Mouse (Mus musculus): ENCODE measurements around the gene Limch1. TPM values are rescaled to one million over a fixed set of nuclear protein-coding genes. Genes with fewer than 3 reads are reported as not detected.

Limch1 gene
- polyA plus RNA-seq, 1 experiment = not detected

GRCm38 (mm10) chr5:66798135-66798534, 52.5 kb downstream of the Limch1 start:
- Histone ChIP-seq H3K27me3 (replicated peaks) (no peaks in the 10 kb centered on the region), H3K4me3 (replicated peaks) (no peak overlapping the region), H3K4me1 (no peaks in the 10 kb centered on the region), H3K36me3 (replicated peaks; ENCODE audit: low read length) (no peaks in the 10 kb centered on the region), H3K9me3 (peaks cover 14% of the 10 kb centered on the region; the same call in 1 of the 2 replicates)
- TF ChIP-seq GATA1 (IDR thresholded peaks at IDR 0.05; ENCODE audit: borderline replicate concordance, low read length) (no peak), FLI1 (IDR thresholded peaks at IDR 0.05; ENCODE audit: low read length) (no peak)

GRCm38 (mm10) chr5:66798591-66799003, 53.0 kb downstream of the Limch1 start:
- H3K27me3 ChIP-seq (replicated peaks) = no peaks in the 10 kb centered on the region
- TF ChIP-seq FLI1 (IDR thresholded peaks at IDR 0.05; ENCODE audit: low read length) (no peak), GATA1 (IDR thresholded peaks at IDR 0.05; ENCODE audit: borderline replicate concordance, low read length) (no peak)
- no peak overlapping the region for H3K4me3 ChIP-seq (replicated peaks)
- peaks cover 17% of the 10 kb centered on the region; the same call in 1 of the 2 replicates for H3K9me3 ChIP-seq
- H3K36me3 ChIP-seq (replicated peaks; ENCODE audit: low read length) = no peaks in the 10 kb centered on the region
- H3K4me1 ChIP-seq = no peaks in the 10 kb centered on the region

GRCm38 (mm10) chr5:66800243-66800642, 54.6 kb downstream of the Limch1 start:
- Histone ChIP-seq H3K4me3 (replicated peaks) (no peak overlapping the region), H3K4me1 (no peaks in the 10 kb centered on the region), H3K9me3 (peaks cover 15% of the 10 kb centered on the region; the same call in 1 of the 2 replicates), H3K27me3 (replicated peaks) (no peaks in the 10 kb centered on the region), H3K36me3 (replicated peaks; ENCODE audit: low read length) (no peaks in the 10 kb centered on the region)
- no peak for TF ChIP-seq FLI1 (IDR thresholded peaks at IDR 0.05; ENCODE audit: low read length)
- no peak for TF ChIP-seq GATA1 (IDR thresholded peaks at IDR 0.05; ENCODE audit: borderline replicate concordance, low read length)

- Histone ChIP-seq H3K9me3 (peaks cover 14% of the 10 kb centered on the region; the same call in 1 of the 2 replicates), H3K4me3 (replicated peaks) (no peak overlapping the region), H3K4me1 (no peaks in the 10 kb centered on the region), H3K27me3 (replicated peaks) (no peaks in the 10 kb centered on the region), H3K36me3 (replicated peaks; ENCODE audit: low read length) (no peaks in the 10 kb centered on the region)
- TF ChIP-seq GATA1 (IDR thresholded peaks at IDR 0.05; ENCODE audit: borderline replicate concordance, low read length) (no peak), FLI1 (IDR thresholded peaks at IDR 0.05; ENCODE audit: low read length) (no peak)
These were observed 55.4 kb downstream of the Limch1 start for GRCm38 (mm10) chr5:66800977-66801376.

- no peak for TF ChIP-seq GATA1 (IDR thresholded peaks at IDR 0.05; ENCODE audit: borderline replicate concordance, low read length)
- TF ChIP-seq FLI1 (IDR thresholded peaks at IDR 0.05; ENCODE audit: low read length) = no peak
- Histone ChIP-seq H3K9me3 (peaks cover 12% of the 10 kb centered on the region; the same call in 1 of the 2 replicates), H3K4me3 (replicated peaks) (no peak overlapping the region)
These were observed 56.6 kb downstream of the Limch1 start for GRCm38 (mm10) chr5:66802196-66802595.

GRCm38 (mm10) chr5:66806335-66806734, 60.7 kb downstream of the Limch1 start:
- peaks cover 15% of the 10 kb centered on the region for H3K9me3 ChIP-seq
- no peaks in the 10 kb centered on the region for H3K36me3 ChIP-seq (replicated peaks; ENCODE audit: low read length)
- H3K27me3 ChIP-seq (replicated peaks) = no peaks in the 10 kb centered on the region
- H3K4me3 ChIP-seq (replicated peaks) = no peak overlapping the region
- TF ChIP-seq FLI1 (IDR thresholded peaks at IDR 0.05; ENCODE audit: low read length) (no peak), GATA1 (IDR thresholded peaks at IDR 0.05; ENCODE audit: borderline replicate concordance, low read length) (no peak)
- no peaks in the 10 kb centered on the region for H3K4me1 ChIP-seq

More at GRCm38 (mm10) chr5:66802196-66802595, 56.6 kb downstream of the Limch1 start:
- Histone ChIP-seq H3K27me3 (replicated peaks) (no peaks in the 10 kb centered on the region), H3K4me1 (no peaks in the 10 kb centered on the region), H3K36me3 (replicated peaks; ENCODE audit: low read length) (no peaks in the 10 kb centered on the region)

GRCm38 (mm10) chr5:66807737-66808136, 62.1 kb downstream of the Limch1 start:
- Histone ChIP-seq H3K36me3 (replicated peaks; ENCODE audit: low read length) (no peaks in the 10 kb centered on the region), H3K9me3 (peaks cover 14% of the 10 kb centered on the region), H3K4me3 (replicated peaks) (no peak overlapping the region), H3K4me1 (no peaks in the 10 kb centered on the region), H3K27me3 (replicated peaks) (no peaks in the 10 kb centered on the region)
- TF ChIP-seq GATA1 (IDR thresholded peaks at IDR 0.05; ENCODE audit: borderline replicate concordance, low read length) (no peak), FLI1 (IDR thresholded peaks at IDR 0.05; ENCODE audit: low read length) (no peak)

GRCm38 (mm10) chr5:66809016-66809570, 63.5 kb downstream of the Limch1 start:
- Histone ChIP-seq H3K36me3 (replicated peaks; ENCODE audit: low read length) (no peaks in the 10 kb centered on the region), H3K4me3 (replicated peaks) (no peak overlapping the region), H3K9me3 (peaks cover 8% of the 10 kb centered on the region), H3K27me3 (replicated peaks) (no peaks in the 10 kb centered on the region), H3K4me1 (no peaks in the 10 kb centered on the region)
- TF ChIP-seq FLI1 (IDR thresholded peaks at IDR 0.05; ENCODE audit: low read length) = no peak
- TF ChIP-seq GATA1 (IDR thresholded peaks at IDR 0.05; ENCODE audit: borderline replicate concordance, low read length) = no peak

GRCm38 (mm10) chr5:66810396-66810795, 64.8 kb downstream of the Limch1 start:
- TF ChIP-seq FLI1 (IDR thresholded peaks at IDR 0.05; ENCODE audit: low read length) = no peak
- no peak for TF ChIP-seq GATA1 (IDR thresholded peaks at IDR 0.05; ENCODE audit: borderline replicate concordance, low read length)
- no peaks in the 10 kb centered on the region for H3K4me1 ChIP-seq
- peaks cover 8% of the 10 kb centered on the region for H3K9me3 ChIP-seq
- no peaks in the 10 kb centered on the region for H3K27me3 ChIP-seq (replicated peaks)
- H3K36me3 ChIP-seq (replicated peaks; ENCODE audit: low read length) = no peaks in the 10 kb centered on the region
- no peak overlapping the region for H3K4me3 ChIP-seq (replicated peaks)

- Histone ChIP-seq H3K36me3 (replicated peaks; ENCODE audit: low read length) (no peaks in the 10 kb centered on the region), H3K4me3 (replicated peaks) (no peak overlapping the region), H3K9me3 (peaks cover 21% of the 10 kb centered on the region), H3K27me3 (replicated peaks) (no peaks in the 10 kb centered on the region), H3K4me1 (no peaks in the 10 kb centered on the region)
- no peak for TF ChIP-seq FLI1 (IDR thresholded peaks at IDR 0.05; ENCODE audit: low read length)
- no peak for TF ChIP-seq GATA1 (IDR thresholded peaks at IDR 0.05; ENCODE audit: borderline replicate concordance, low read length)
These were observed 69.0 kb downstream of the Limch1 start for GRCm38 (mm10) chr5:66814674-66815073.
